Mouse (Mus musculus): ENCODE results near the gene Fars2.
A peak's percentile ranks its signal among the peaks of the same experiment; 100 is the strongest.

The Fars2 gene

GRCm38 (mm10) chr13:36117143-36118014, at the start of gene Fars2, which contains the start of gene Lyrm4:
Gene Fars2 (plus strand): TSS chr13:36117412.
Gene Lyrm4 (minus strand): TSS chr13:36117526.
- DNase-seq (ENCODE audit: extremely low spot score, low spot score) = peak; percentile 99

- no peak for DNase-seq (ENCODE audit: extremely low spot score, low spot score)
Measured at GRCm38 (mm10) chr13:36074484-36074883, 42.7 kb upstream of the Fars2 start.

- DNase-seq (ENCODE audit: extremely low spot score, low spot score) = no peak
Measured at GRCm38 (mm10) chr13:36081591-36081990, 35.6 kb upstream of the Fars2 start.

GRCm38 (mm10) chr13:36084701-36085100, 32.5 kb upstream of the Fars2 start:
- no peak for DNase-seq (ENCODE audit: extremely low spot score, low spot score)

GRCm38 (mm10) chr13:36085971-36086370, 31.2 kb upstream of the Fars2 start:
- no peak for DNase-seq (ENCODE audit: extremely low spot score, low spot score)

GRCm38 (mm10) chr13:36086608-36087391, 30.4 kb upstream of the Fars2 start:
- DNase-seq (ENCODE audit: extremely low spot score, low spot score) = no peak

GRCm38 (mm10) chr13:36087427-36087826, 29.8 kb upstream of the Fars2 start:
- no peak for DNase-seq (ENCODE audit: extremely low spot score, low spot score)

GRCm38 (mm10) chr13:36088168-36088567, 29.0 kb upstream of the Fars2 start:
- no peak for DNase-seq (ENCODE audit: extremely low spot score, low spot score)

- DNase-seq (ENCODE audit: extremely low spot score, low spot score) = no peak
Measured at GRCm38 (mm10) chr13:36096684-36097383, 20.4 kb upstream of the Fars2 start.

- no peak for DNase-seq (ENCODE audit: extremely low spot score, low spot score)
Measured at GRCm38 (mm10) chr13:36105591-36105990, 11.6 kb upstream of the Fars2 start.

GRCm38 (mm10) chr13:36108528-36108927, 8.7 kb upstream of the Fars2 start:
- no peak for DNase-seq (ENCODE audit: extremely low spot score, low spot score)

- no peak for DNase-seq (ENCODE audit: extremely low spot score, low spot score)
Measured at GRCm38 (mm10) chr13:36111331-36111730, 5.9 kb upstream of the Fars2 start.

- no peak for DNase-seq (ENCODE audit: extremely low spot score, low spot score)
Measured at GRCm38 (mm10) chr13:36113181-36113580, 4.0 kb upstream of the Fars2 start.

GRCm38 (mm10) chr13:36116520-36117142, 581 bp upstream of the Fars2 start:
- peak; percentile 46 for DNase-seq (ENCODE audit: extremely low spot score, low spot score)

- DNase-seq (ENCODE audit: extremely low spot score, low spot score) = no peak
Measured at GRCm38 (mm10) chr13:36119684-36120083, 2.5 kb downstream of the Fars2 start.

GRCm38 (mm10) chr13:36120606-36121005, 3.4 kb downstream of the Fars2 start:
- no peak for DNase-seq (ENCODE audit: extremely low spot score, low spot score)

- DNase-seq (ENCODE audit: extremely low spot score, low spot score) = no peak
Measured at GRCm38 (mm10) chr13:36129360-36130054, 12.3 kb downstream of the Fars2 start.

GRCm38 (mm10) chr13:36131401-36131800, 14.2 kb downstream of the Fars2 start:
- no peak for DNase-seq (ENCODE audit: extremely low spot score, low spot score)

- DNase-seq (ENCODE audit: extremely low spot score, low spot score) = no peak
Measured at GRCm38 (mm10) chr13:36131992-36132649, 14.9 kb downstream of the Fars2 start.

GRCm38 (mm10) chr13:36139703-36140102, 22.5 kb downstream of the Fars2 start:
- no peak for DNase-seq (ENCODE audit: extremely low spot score, low spot score)

Measured in neural tube, embryonic 10.5 days (tissue).